Mouse (Mus musculus) liver, embryonic 11.5 days (tissue): ENCODE data around the gene Ino80d. TPM values are rescaled to one million over a fixed set of nuclear protein-coding genes. Genes with fewer than 3 reads are reported as not detected.
"Not testable (repeated sequence)": the region's sequence is repeated elsewhere in the genome, so short reads cannot be mapped to it uniquely, and the experiment has no call there.

Source experiments
- ATAC-seq: fragments of 200-750 bp; cut with Nextera tagmentation; replicated peaks from 2 replicates; pipeline ENCODE4 v1.8.0; 2017; ENCODE audit warnings: moderate number of reproducible peaks, mild to moderate bottlenecking, moderate TSS enrichment, moderate library complexity; ENCODE audit not compliant: low FRiP score
- DNase-seq: peaks from one replicate; pipeline ENCODE4 v3.0.0-alpha.2; 2017; ENCODE audit warnings: low spot score
- H3K27ac ChIP-seq: fragments of 300-500 bp; sonication (generic); 2 replicates; pipeline ENCODE4 v1.5.1; 2014; ENCODE audit warnings: mild to moderate bottlenecking, low read depth, low read length, control low read depth
- H3K27me3 ChIP-seq: fragments of 300-500 bp; sonication (generic); replicated peaks from 2 replicates; pipeline ENCODE4 v1.6.1; 2014; ENCODE audit warnings: low read length, mixed read lengths; ENCODE audit not compliant: control insufficient read depth, insufficient read depth
- H3K36me3 ChIP-seq: fragments of 300-500 bp; sonication (generic); 2 replicates; pipeline ENCODE4 v1.6.1; 2014; ENCODE audit warnings: mild to moderate bottlenecking, low read length, moderate library complexity, mixed read lengths; ENCODE audit not compliant: control insufficient read depth, insufficient read depth
- H3K4me1 ChIP-seq: fragments of 300-500 bp; sonication (generic); replicated peaks from 2 replicates; pipeline ENCODE4 v1.6.1; 2014; ENCODE audit warnings: low read length, mixed read lengths; ENCODE audit not compliant: control insufficient read depth, insufficient read depth
- H3K4me2 ChIP-seq: fragments of 300-500 bp; sonication (generic); 2 replicates; pipeline ENCODE4 v1.6.1; 2014; ENCODE audit warnings: mild to moderate bottlenecking, control low read depth, moderate library complexity
- H3K4me3 ChIP-seq: fragments of 300-500 bp; sonication (generic); 2 replicates; pipeline ENCODE4 v1.5.1; 2014; ENCODE audit warnings: low read depth, low read length, control low read depth
- H3K9ac ChIP-seq: fragments of 300-500 bp; sonication (generic); 2 replicates; pipeline ENCODE4 v1.6.1; 2014; ENCODE audit warnings: low read depth, low read length, control low read depth
- H3K9me3 ChIP-seq: fragments of 300-500 bp; sonication (generic); 2 replicates; pipeline ENCODE4 v1.6.1; 2016; ENCODE audit warnings: low read length, inconsistent platforms, mixed read lengths; ENCODE audit not compliant: control insufficient read depth
- WGBS: fragments of 180-500 bp; shearing (Covaris S2); extraction: QIAGEN DNeasy Blood & Tissue Kit; methylation state at CpG from one replicate; pipeline ENCODE4 v1.1.7; 2014; 5-methylcytosine and 5-hydroxymethylcytosine counted together
- polyA plus RNA-seq: library from polyadenylated mRNA; unstranded; fragments of >200 nt; fragmentation: Nextera tagmentation; extraction: Ambion mirVana; gene quantifications from 2 replicates; pipeline ENCODE4 v1.2.1, GENCODE M21; 2014

Ino80d gene
- polyA plus RNA-seq: 8.5 and 10.6 TPM in 2 replicates

- peak within 1 kb of the TSS; percentile 92 for H3K4me3 ChIP-seq
- H3K9me3 ChIP-seq: no peaks in the 10 kb centered on the region
- no peaks in the 10 kb centered on the region for H3K27me3 ChIP-seq
- peak within 1 kb of the TSS; percentile 98 for H3K27ac ChIP-seq
- peak; percentile 80 for ATAC-seq
- WGBS: under 1% methylated on average over 29 of the region's 42 CpGs
- H3K4me2 ChIP-seq: peak within 1 kb of the TSS; percentile 75
- H3K4me1 ChIP-seq: peaks cover 24% of the 10 kb centered on the region
- peak; percentile 76 for DNase-seq
- H3K36me3 ChIP-seq: peaks cover 16% of the 10 kb centered on the region
- H3K9ac ChIP-seq: peak within 1 kb of the TSS; percentile 88
Measured at GRCm38 (mm10) chr1:63114136-63114781, at the start of gene Ino80d. TSS of gene Ino80d (minus strand) at chr1:63114667.

- 91% methylated on average over 13 of the region's 13 CpGs for WGBS
- ATAC-seq (no peak), DNase-seq (no peak)
- no peak overlapping the region for H3K9ac ChIP-seq
- H3K36me3 ChIP-seq: peaks cover 18% of the 10 kb centered on the region; the same call in 1 of the 2 replicates
- no peak overlapping the region for H3K4me2 ChIP-seq
- H3K4me3 ChIP-seq: no peak overlapping the region
- no peaks in the 10 kb centered on the region for H3K9me3 ChIP-seq
- H3K27ac ChIP-seq: no peak overlapping the region
- H3K4me1 ChIP-seq: no peaks in the 10 kb centered on the region
- no peaks in the 10 kb centered on the region for H3K27me3 ChIP-seq
Measured at GRCm38 (mm10) chr1:63140231-63140630, 25.8 kb upstream of the Ino80d start.

GRCm38 (mm10) chr1:63138586-63138985, 24.1 kb upstream of the Ino80d start:
- H3K36me3 ChIP-seq, DNase-seq, H3K4me3 ChIP-seq, H3K27me3 ChIP-seq, H3K9ac ChIP-seq, ATAC-seq, H3K4me2 ChIP-seq, H3K27ac ChIP-seq, H3K4me1 ChIP-seq, H3K9me3 ChIP-seq: not testable (repeated sequence)
- WGBS: 78% methylated on average over 1 of the region's 1 CpGs

- ATAC-seq (no peak), DNase-seq (no peak)
- no peaks in the 10 kb centered on the region for H3K4me1 ChIP-seq
- WGBS: 74% methylated on average over 2 of the region's 2 CpGs
- H3K4me3 ChIP-seq: no peak overlapping the region
- H3K27ac ChIP-seq: no peak overlapping the region
- no peak overlapping the region for H3K9ac ChIP-seq
- H3K4me2 ChIP-seq: no peak overlapping the region
- H3K9me3 ChIP-seq: no peaks in the 10 kb centered on the region
- peaks cover 8% of the 10 kb centered on the region; the same call in 1 of the 2 replicates for H3K36me3 ChIP-seq
- no peaks in the 10 kb centered on the region for H3K27me3 ChIP-seq
Measured at GRCm38 (mm10) chr1:63137971-63138370, 23.5 kb upstream of the Ino80d start.

- Histone ChIP-seq H3K4me3 (no peak overlapping the region), H3K27me3 (no peaks in the 10 kb centered on the region), H3K27ac (no peak overlapping the region), H3K4me1 (peaks cover 9% of the 10 kb centered on the region), H3K36me3 (peaks cover 3% of the 10 kb centered on the region; the same call in 1 of the 2 replicates), H3K9me3 (no peaks in the 10 kb centered on the region), H3K9ac (no peak overlapping the region), H3K4me2 (no peak overlapping the region)
- whole genome bisulfite sequencing: 79% methylated on average over 3 of the region's 3 CpGs
- DNase-seq: no peak
- no peak for ATAC-seq
Measured at GRCm38 (mm10) chr1:63134530-63134929, 20.1 kb upstream of the Ino80d start.

- Histone ChIP-seq H3K4me3 (no peak overlapping the region), H3K4me2 (no peak overlapping the region), H3K9ac (no peak overlapping the region), H3K27ac (no peak overlapping the region), H3K9me3 (no peaks in the 10 kb centered on the region), H3K27me3 (no peaks in the 10 kb centered on the region), H3K4me1 (peaks cover 11% of the 10 kb centered on the region), H3K36me3 (peaks cover 4% of the 10 kb centered on the region; the same call in 1 of the 2 replicates)
- DNase-seq: no peak
- 87% methylated on average over 11 of the region's 11 CpGs for WGBS
- ATAC-seq: no peak
Measured at GRCm38 (mm10) chr1:63131766-63132165, 17.3 kb upstream of the Ino80d start.

- Histone ChIP-seq H3K4me1 (peaks cover 11% of the 10 kb centered on the region), H3K27ac (no peak overlapping the region), H3K9ac (no peak overlapping the region), H3K27me3 (no peaks in the 10 kb centered on the region), H3K4me2 (peak overlapping the region; percentile 76; the same call in 1 of the 2 replicates), H3K36me3 (peaks cover 4% of the 10 kb centered on the region; the same call in 1 of the 2 replicates), H3K4me3 (no peak overlapping the region), H3K9me3 (no peaks in the 10 kb centered on the region)
- no peak for ATAC-seq
- WGBS: 79% methylated on average over 2 of the region's 2 CpGs
- DNase-seq: no peak
Measured at GRCm38 (mm10) chr1:63130883-63131282, 16.4 kb upstream of the Ino80d start.

GRCm38 (mm10) chr1:63129857-63130690, 15.6 kb upstream of the Ino80d start:
- peak overlapping the region; percentile 55 for H3K27ac ChIP-seq

More at GRCm38 (mm10) chr1:63129857-63130690, 15.6 kb upstream of the Ino80d start:
- no peaks in the 10 kb centered on the region for H3K9me3 ChIP-seq
- whole genome bisulfite sequencing: 16% methylated on average over 18 of the region's 18 CpGs
- H3K4me3 ChIP-seq: peak overlapping the region; percentile 33; the same call in 1 of the 2 replicates
- peak; percentile 42 for DNase-seq
- H3K4me1 ChIP-seq: peaks cover 11% of the 10 kb centered on the region
- peak; percentile 69 for ATAC-seq
- no peaks in the 10 kb centered on the region for H3K27me3 ChIP-seq
- peak overlapping the region; percentile 67 for H3K9ac ChIP-seq
- H3K36me3 ChIP-seq: peaks cover 7% of the 10 kb centered on the region; the same call in 1 of the 2 replicates
- H3K4me2 ChIP-seq: peak overlapping the region; percentile 76
